Mouse (Mus musculus) spleen, postnatal 0 days (tissue): ENCODE data around the gene Krit1. TPM values are rescaled to one million over a fixed set of nuclear protein-coding genes. Genes with fewer than 3 reads are reported as not detected.

ENCODE experiments used
- polyA plus RNA-seq: library from polyadenylated mRNA; unstranded; fragments of >200 nt; fragmentation: Nextera tagmentation; extraction: Ambion mirVana; gene quantifications from 2 replicates; pipeline ENCODE4 v1.2.1, GENCODE M21; 2015

Gene Krit1
- 29.3 and 31.4 TPM in 2 replicates for polyA plus RNA-seq

GRCm38 (mm10) chr5:3802433-3803291 is at the start of gene Krit1, which contains the start of gene Ankib1:
Gene Krit1, plus strand, starts transcription at chr5:3803184.
Gene Ankib1, minus strand, starts transcription at chr5:3802925.

GRCm38 (mm10) chr5:3845026-3845425 is 42.0 kb downstream of the Krit1 start, which contains the start of gene Lrrd1:
Gene Lrrd1, plus strand, starts transcription at chr5:3845173.

GRCm38 (mm10) chr5:3893459-3894293 is 90.7 kb downstream of the Krit1 start, which contains the start of gene Mterf1a:
Gene Mterf1a, minus strand, starts transcription at chr5:3893933.

Other genes with a start within 250 kb of the Krit1 start
- 1.6 TPM in 2 replicates for gene 1700109H08Rik, start 231.6 kb upstream of the Krit1 start, polyA plus RNA-seq
- gene Pex1, start 207.1 kb upstream of the Krit1 start, polyA plus RNA-seq: 8.7 and 9.0 TPM in 2 replicates
- 9.5 and 9.9 TPM in 2 replicates for gene Rbm48, start 206.6 kb upstream of the Krit1 start, polyA plus RNA-seq
- gene Tmbim7, start 152.0 kb upstream of the Krit1 start, polyA plus RNA-seq: not detected in 2 replicates
- gene Gatad1, start 146.0 kb upstream of the Krit1 start, polyA plus RNA-seq: 32.5 and 35.5 TPM in 2 replicates
- gene Ankib1, start 259 bp upstream of the Krit1 start, polyA plus RNA-seq: 5.6 and 6.7 TPM in 2 replicates
- gene Lrrd1, start 42.0 kb downstream of the Krit1 start, polyA plus RNA-seq: 0.05 and 0.07 TPM in 2 replicates
- gene Mterf1a, start 90.7 kb downstream of the Krit1 start, polyA plus RNA-seq: 6.8 and 7.5 TPM in 2 replicates
- gene Akap9, start 124.9 kb downstream of the Krit1 start, polyA plus RNA-seq: 51.2 and 60.8 TPM in 2 replicates